Mouse (Mus musculus) lung, postnatal 0 days (tissue): ENCODE results near the gene Eps15. TPM values are rescaled to one million over a fixed set of nuclear protein-coding genes. Genes with fewer than 3 reads are reported as not detected.

Source experiments
- ATAC-seq: fragments of 200-750 bp; cut with Nextera tagmentation; 2 replicates; pipeline ENCODE4 v1.8.0; 2017; ENCODE audit warnings: moderate library complexity
- DNase-seq: peaks from one replicate; pipeline ENCODE4 v3.0.0-alpha.2; 2016; ENCODE audit warnings: low spot score
- H3K27ac ChIP-seq: fragments of 300-500 bp; sonication (generic); 2 replicates; pipeline ENCODE4 v1.5.1; 2014; ENCODE audit warnings: antibody characterized with exemption, mild to moderate bottlenecking, low read length, mixed read lengths
- H3K27me3 ChIP-seq: fragments of 300-500 bp; sonication (generic); replicated peaks from 2 replicates; pipeline ENCODE4 v1.6.1; 2014; ENCODE audit warnings: low read length, mixed read lengths; ENCODE audit not compliant: insufficient read depth
- H3K36me3 ChIP-seq: fragments of 300-500 bp; sonication (generic); 2 replicates; pipeline ENCODE4 v1.6.1; 2014; ENCODE audit warnings: low read length, mixed read lengths; ENCODE audit not compliant: insufficient read depth
- H3K4me1 ChIP-seq: fragments of 300-500 bp; sonication (generic); 2 replicates; pipeline ENCODE4 v1.6.1; 2014; ENCODE audit warnings: antibody characterized with exemption, low read depth, low read length, mixed read lengths; ENCODE audit not compliant: insufficient read depth
- H3K4me2 ChIP-seq: fragments of 300-500 bp; sonication (generic); replicated peaks from 2 replicates; pipeline ENCODE4 v1.6.1; 2014; ENCODE audit warnings: low read depth, mild to moderate bottlenecking, low read length, moderate library complexity, mixed read lengths
- H3K4me3 ChIP-seq: fragments of 300-500 bp; sonication (generic); 2 replicates; pipeline ENCODE4 v1.5.1; 2014; ENCODE audit warnings: low read depth, low read length
- H3K9ac ChIP-seq: fragments of 300-500 bp; sonication (generic); replicated peaks from 2 replicates; pipeline ENCODE4 v1.6.1; 2014; ENCODE audit warnings: low read depth, mild to moderate bottlenecking
- H3K9me3 ChIP-seq: fragments of 300-500 bp; sonication (generic); 2 replicates; pipeline ENCODE4 v1.6.1; 2016; ENCODE audit warnings: low read length, mixed read lengths
- CTCF ChIP-seq: IDR thresholded peaks from 2 replicates; pipeline ENCODE4 v1.5.1; 2016; ENCODE audit warnings: antibody characterized with exemption, mild to moderate bottlenecking
- EP300 ChIP-seq: IDR thresholded peaks from 2 replicates; pipeline ENCODE4 v1.6.1; 2016; ENCODE audit warnings: antibody characterized with exemption, mild to moderate bottlenecking, control low read depth
- WGBS: fragments of 180-500 bp; shearing (Covaris S2); extraction: QIAGEN DNeasy Blood & Tissue Kit; methylation state at CpG from one replicate; pipeline ENCODE4 v1.1.7; 2014; 5-methylcytosine and 5-hydroxymethylcytosine counted together
- polyA plus RNA-seq: library from polyadenylated mRNA; unstranded; fragments of >200 nt; fragmentation: Nextera tagmentation; extraction: Ambion mirVana; gene quantifications from 2 replicates; pipeline ENCODE4 v1.2.1, GENCODE M21; 2015

Gene Eps15
- polyA plus RNA-seq, 1 experiment from 2014 or later: 31.0 TPM

DNA sequence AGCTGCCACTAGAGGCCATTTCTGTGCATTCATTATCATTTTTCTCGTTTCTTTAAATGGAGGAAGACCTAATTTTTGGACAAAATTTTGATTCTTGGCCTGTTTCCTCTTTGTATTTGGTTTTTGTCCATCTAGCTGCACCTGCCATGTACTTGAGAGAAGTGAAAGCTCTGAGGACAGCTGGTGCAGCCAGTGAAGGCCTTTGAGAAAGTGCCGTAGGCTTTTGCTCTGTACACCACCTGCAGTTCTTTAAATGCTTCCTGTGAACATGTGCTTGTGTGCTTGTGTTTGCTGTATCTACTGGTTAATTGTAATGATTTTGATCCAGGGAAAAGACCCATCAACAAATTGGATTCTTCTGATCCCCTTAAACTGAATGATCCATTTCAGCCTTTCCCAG, 102.4 kb downstream of the Eps15 start:
- H3K36me3 ChIP-seq: peaks cover 12% of the 10 kb centered on the region; the same call in 1 of the 2 replicates
- no peaks in the 10 kb centered on the region for H3K9me3 ChIP-seq
- H3K9ac ChIP-seq: no peak overlapping the region
- WGBS: 83% methylated on average over 2 of the region's 2 CpGs
- DNase-seq (no peak), ATAC-seq (no peak)
- no peak overlapping the region for H3K4me3 ChIP-seq
- H3K4me1 ChIP-seq: no peaks in the 10 kb centered on the region
- H3K27ac ChIP-seq: no peak overlapping the region
- TF ChIP-seq EP300: no peak
- no peak for TF ChIP-seq CTCF
- no peak overlapping the region for H3K4me2 ChIP-seq
- H3K27me3 ChIP-seq: no peaks in the 10 kb centered on the region

DNA sequence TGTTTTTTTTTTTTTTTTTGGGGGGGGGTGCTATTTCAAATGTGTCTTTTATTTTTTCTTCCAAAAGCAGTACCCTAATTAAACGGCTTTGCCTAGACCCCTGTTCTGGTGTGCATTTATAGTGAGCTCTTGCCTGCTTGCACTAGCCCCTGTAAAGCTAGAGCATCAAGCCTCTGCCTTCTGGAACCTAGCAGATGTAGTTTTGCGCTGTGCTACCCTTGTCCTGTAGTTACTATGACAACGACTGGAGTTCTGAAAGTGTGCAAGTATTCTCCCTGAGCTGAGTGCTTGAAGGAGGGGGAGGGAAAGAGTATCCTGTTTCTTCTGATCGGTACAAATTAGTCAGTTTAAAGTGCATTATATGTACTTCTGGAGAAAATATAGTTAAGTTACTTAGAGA, 105.5 kb downstream of the Eps15 start:
- ATAC-seq (no peak), DNase-seq (no peak)
- Histone ChIP-seq H3K27me3 (no peaks in the 10 kb centered on the region), H3K9me3 (no peaks in the 10 kb centered on the region), H3K4me2 (no peak overlapping the region), H3K27ac (no peak overlapping the region), H3K4me1 (no peaks in the 10 kb centered on the region), H3K9ac (no peak overlapping the region), H3K36me3 (0 out of 2 replicates have a peak, but pooled peaks cover 7% of the 10 kb centered on the region), H3K4me3 (no peak overlapping the region)
- 62% methylated on average over 4 of the region's 4 CpGs for WGBS
- TF ChIP-seq EP300 (no peak), CTCF (no peak)

GRCm38 (mm10) chr4:109393229-109393779, 113.2 kb downstream of the Eps15 start:
- Histone ChIP-seq H3K27me3 (no peaks in the 10 kb centered on the region), H3K9ac (no peak overlapping the region), H3K4me2 (no peak overlapping the region; the same call in 1 of the 2 replicates), H3K9me3 (no peaks in the 10 kb centered on the region), H3K4me3 (no peak overlapping the region), H3K36me3 (no peaks in the 10 kb centered on the region), H3K27ac (no peak overlapping the region), H3K4me1 (no peaks in the 10 kb centered on the region; the same call in 1 of the 2 replicates)
- no peak for TF ChIP-seq CTCF
- TF ChIP-seq EP300: no peak
- no peak for ATAC-seq
- DNase-seq: no peak
- WGBS: 63% methylated on average over 6 of the region's 6 CpGs

DNA sequence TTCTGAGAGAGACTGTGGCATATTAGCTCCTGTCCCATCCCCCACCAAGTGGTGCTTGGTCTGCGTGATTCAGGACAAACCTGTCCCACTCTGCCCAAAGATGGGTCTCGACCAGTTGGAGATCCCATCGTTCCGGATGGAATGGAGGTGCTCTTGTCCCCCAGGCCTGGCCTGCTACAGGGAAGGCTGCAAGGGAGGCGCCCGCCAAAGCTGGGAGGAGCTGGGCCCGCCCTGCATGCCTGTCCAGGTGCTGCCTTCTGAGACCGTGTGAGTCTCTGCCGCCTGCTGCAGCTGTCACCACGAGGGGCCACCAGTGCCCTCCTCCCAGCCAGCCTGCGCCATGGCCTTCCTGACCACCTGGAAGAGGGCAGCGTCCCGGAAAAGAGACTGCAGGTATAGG, 113.8 kb downstream of the Eps15 start:
- no peaks in the 10 kb centered on the region for H3K27me3 ChIP-seq
- no peak overlapping the region for H3K27ac ChIP-seq
- WGBS: 9% methylated on average over 13 of the region's 13 CpGs
- ATAC-seq (peak; percentile 65), DNase-seq (peak; percentile 14)
- no peaks in the 10 kb centered on the region for H3K9me3 ChIP-seq
- no peaks in the 10 kb centered on the region; the same call in 1 of the 2 replicates for H3K4me1 ChIP-seq
- TF ChIP-seq CTCF (peak; percentile 42), EP300 (no peak)
- no peaks in the 10 kb centered on the region for H3K36me3 ChIP-seq
- H3K4me3 ChIP-seq: no peak overlapping the region
- H3K4me2 ChIP-seq: peak overlapping the region; percentile 38
- no peak overlapping the region for H3K9ac ChIP-seq

GRCm38 (mm10) chr4:109394314-109395074, 114.4 kb downstream of the Eps15 start:
- Histone ChIP-seq H3K4me2 (peak overlapping the region; percentile 38), H3K27me3 (no peaks in the 10 kb centered on the region), H3K27ac (no peak overlapping the region), H3K36me3 (no peaks in the 10 kb centered on the region), H3K4me3 (no peak overlapping the region), H3K9ac (no peak overlapping the region), H3K9me3 (no peaks in the 10 kb centered on the region), H3K4me1 (no peaks in the 10 kb centered on the region; the same call in 1 of the 2 replicates)
- no peak for TF ChIP-seq CTCF
- WGBS: 20% methylated on average over 13 of the region's 13 CpGs
- DNase-seq (no peak), ATAC-seq (0 out of 2 replicates have a peak, but pooled peaks have one; percentile 17)

GRCm38 (mm10) chr4:109400366-109400980, 120.4 kb downstream of the Eps15 start:
- TF ChIP-seq EP300: no peak
- TF ChIP-seq CTCF: no peak
- H3K9me3 ChIP-seq: no peaks in the 10 kb centered on the region
- H3K9ac ChIP-seq: no peak overlapping the region
- H3K4me2 ChIP-seq: no peak overlapping the region
- no peak overlapping the region for H3K4me3 ChIP-seq
- 77% methylated on average over 10 of the region's 10 CpGs for WGBS
- no peaks in the 10 kb centered on the region for H3K27me3 ChIP-seq
- no peak overlapping the region for H3K27ac ChIP-seq
- H3K4me1 ChIP-seq: no peaks in the 10 kb centered on the region
- H3K36me3 ChIP-seq: no peaks in the 10 kb centered on the region
- DNase-seq: no peak
- ATAC-seq: no peak
